Mouse (Mus musculus) urinary bladder, postnatal 14 days (tissue): Measurements from ENCODE around the gene Tnfsf15.

Experiments
- DNase-seq: peaks from one replicate; pipeline ENCODE4 v3.0.0; 2021; ENCODE audit warnings: low spot score

Gene Tnfsf15

GRCm38 (mm10) chr4:63684412-63685252 is 60.3 kb downstream of the Tnfsf15 start:
- no peak for DNase-seq

- no peak for DNase-seq
These were observed 61.2 kb downstream of the Tnfsf15 start for GRCm38 (mm10) chr4:63683716-63684115.

DNA sequence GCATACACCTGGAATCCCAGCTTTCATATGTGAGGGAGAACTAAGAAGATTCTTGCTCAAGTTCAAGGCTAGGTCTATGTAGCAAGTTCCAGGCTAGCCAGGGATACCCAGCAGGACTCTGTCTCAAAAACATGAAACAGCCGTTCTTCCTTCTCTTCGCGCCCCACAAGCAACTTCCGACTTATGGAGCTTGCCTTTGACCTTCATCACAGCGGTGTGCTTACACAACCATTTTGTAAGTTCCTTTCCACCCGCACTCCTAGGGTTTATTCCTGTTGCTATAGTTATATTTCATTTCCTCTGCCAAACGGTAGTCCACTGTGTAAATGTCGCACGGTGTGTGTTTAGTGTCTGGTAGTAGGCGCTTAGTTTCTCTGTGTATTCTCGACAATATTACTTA is 61.9 kb downstream of the Tnfsf15 start:
- no peak for DNase-seq

- DNase-seq = no peak
These were observed 62.5 kb downstream of the Tnfsf15 start for GRCm38 (mm10) chr4:63682441-63682840.

DNA sequence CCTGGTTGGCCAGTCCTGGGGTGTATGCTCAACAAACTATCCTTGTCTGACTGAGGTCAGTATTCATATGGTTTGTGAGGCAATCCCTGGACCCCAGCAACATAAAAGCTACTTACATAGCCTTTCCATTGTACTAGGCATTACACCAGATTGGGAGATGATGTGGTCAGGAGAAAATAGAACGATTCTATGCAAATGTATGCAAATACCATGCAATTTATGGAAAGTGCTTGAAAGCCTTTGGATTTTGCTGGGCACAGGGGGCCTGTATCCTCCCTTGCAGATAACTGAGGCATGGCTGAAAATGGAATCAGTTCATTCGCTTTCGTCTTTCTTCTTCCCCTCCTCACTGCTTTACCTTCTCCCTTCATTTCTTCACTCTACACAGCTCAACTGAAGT is 63.4 kb downstream of the Tnfsf15 start:
- no peak for DNase-seq
